ENCODE assay signal across 9 mouse cellular contexts in genomic region chr6:114882212-114882611, GRCm38 (mm10).
DNase-seq lines count a peak whose midpoint lies in the region; ATAC-seq and TF ChIP-seq lines count a peak whose summit lies in the region.
"Had no signal": no experiment of that assay in that cellular context is flagged by ENCODE, and none has a peak within 500 bp of the region (broad histone marks: within the 10 kb centered on the region; RNA-seq: fewer than 3 reads in every experiment).

No protein-coding gene starts in this region.

- ATAC-seq in kidney, embryonic 16.5 days (ENCODE audit: low FRiP score, low TSS enrichment): no peak
- ATAC-seq in forebrain, embryonic 11.5 days (replicated peaks; ENCODE audit: low FRiP score): no peak
- ATAC-seq in hindbrain, embryonic 16.5 days: 0 out of 2 replicates have a peak, but pooled peaks have one; percentile 3
- ATAC-seq in midbrain, postnatal 0 days (ENCODE audit: low FRiP score): no peak

- H3K36me3 ChIP-seq in kidney, embryonic 16.5 days (ENCODE audit: insufficient read depth, low read length): peaks cover 3% of the 10 kb centered on the region; the same call in 1 of the 2 replicates
- H3K36me3 ChIP-seq in forebrain, embryonic 11.5 days (ENCODE audit: control insufficient read depth, insufficient read depth, low read length): no peaks in the 10 kb centered on the region
- H3K36me3 ChIP-seq in hindbrain, embryonic 16.5 days (ENCODE audit: control insufficient read depth, insufficient read depth, low read length): no peaks in the 10 kb centered on the region
- H3K36me3 ChIP-seq in midbrain, postnatal 0 days (ENCODE audit: insufficient read depth, low read length): no peaks in the 10 kb centered on the region

- 37% methylated on average over 5 of the region's 5 CpGs for WGBS in kidney, embryonic 16.5 days
- 26% methylated on average over 5 of the region's 5 CpGs for whole genome bisulfite sequencing in forebrain, embryonic 11.5 days
- 23% methylated on average over 5 of the region's 5 CpGs for WGBS in hindbrain, embryonic 16.5 days
- WGBS in midbrain, postnatal 0 days: 38% methylated on average over 5 of the region's 5 CpGs

- H3K4me2 ChIP-seq in kidney, embryonic 16.5 days (replicated peaks; ENCODE audit: low read depth, low read length): no peak overlapping the region
- peak overlapping the region; percentile 39 for H3K4me2 ChIP-seq in forebrain, embryonic 11.5 days (ENCODE audit: low read depth, low read length, severe bottlenecking)
- peak overlapping the region; percentile 15 for H3K4me2 ChIP-seq in hindbrain, embryonic 16.5 days (ENCODE audit: low read length)
- no peak overlapping the region for H3K4me2 ChIP-seq in midbrain, postnatal 0 days (ENCODE audit: low read depth, low read length, poor library complexity, severe bottlenecking)

- H3K9me3 ChIP-seq in kidney, embryonic 16.5 days (ENCODE audit: low read length): no peaks in the 10 kb centered on the region
- no peaks in the 10 kb centered on the region for H3K9me3 ChIP-seq in forebrain, embryonic 11.5 days (ENCODE audit: control insufficient read depth, low read length)
- H3K9me3 ChIP-seq in hindbrain, embryonic 16.5 days (ENCODE audit: control insufficient read depth, low read length): no peaks in the 10 kb centered on the region
- H3K9me3 ChIP-seq in midbrain, postnatal 0 days (ENCODE audit: low read length): no peaks in the 10 kb centered on the region

- H3K4me1 ChIP-seq in kidney, embryonic 16.5 days (ENCODE audit: insufficient read depth, low read length): peaks cover 85% of the 10 kb centered on the region
- H3K4me1 ChIP-seq in forebrain, embryonic 11.5 days (replicated peaks; ENCODE audit: control insufficient read depth, insufficient read depth, low read length): peaks cover 35% of the 10 kb centered on the region
- peaks cover 56% of the 10 kb centered on the region for H3K4me1 ChIP-seq in hindbrain, embryonic 16.5 days (ENCODE audit: control insufficient read depth, insufficient read depth, low read depth, low read length)
- H3K4me1 ChIP-seq in midbrain, postnatal 0 days (ENCODE audit: insufficient read depth, low read length): peaks cover 22% of the 10 kb centered on the region; the same call in 1 of the 2 replicates

- no peak overlapping the region for H3K4me3 ChIP-seq in kidney, embryonic 16.5 days (ENCODE audit: low read length)
- H3K4me3 ChIP-seq in forebrain, embryonic 11.5 days (ENCODE audit: low read depth, low read length): no peak overlapping the region
- no peak overlapping the region for H3K4me3 ChIP-seq in hindbrain, embryonic 16.5 days (ENCODE audit: low read length)
- no peak overlapping the region for H3K4me3 ChIP-seq in midbrain, postnatal 0 days (ENCODE audit: low read depth, low read length)

- peak overlapping the region; percentile 54 for H3K9ac ChIP-seq in kidney, embryonic 16.5 days (replicated peaks; ENCODE audit: low read length)
- peak overlapping the region; percentile 64 for H3K9ac ChIP-seq in forebrain, embryonic 11.5 days (ENCODE audit: low read length)
- H3K9ac ChIP-seq in hindbrain, embryonic 16.5 days (ENCODE audit: low read depth, low read length): peak overlapping the region; percentile 2; the same call in 1 of the 2 replicates
- H3K9ac ChIP-seq in midbrain, postnatal 0 days (replicated peaks; ENCODE audit: low read length, poor library complexity, severe bottlenecking): peak overlapping the region; percentile 46; the same call in 1 of the 2 replicates

- DNase-seq in kidney, postnatal 36 days: no peak
- DNase-seq in forebrain, embryonic 11.5 days (ENCODE audit: low spot score): no peak
- DNase-seq in midbrain, postnatal 0 days (ENCODE audit: low spot score): no peak
- DNase-seq in embryo, embryonic 10 days (ENCODE audit: low spot score): no peak
- no peak for DNase-seq in right cerebral cortex, adult 2 months (ENCODE audit: low spot score in 2 of 2)
- no peak for DNase-seq in urinary bladder, postnatal 36 days (ENCODE audit: low spot score in 2 of 2)
- DNase-seq: lung, adult 2 months had no signal

- H3K27me3 ChIP-seq in kidney, embryonic 16.5 days (ENCODE audit: insufficient read depth, low read length): no peaks in the 10 kb centered on the region
- H3K27me3 ChIP-seq in forebrain, embryonic 11.5 days (ENCODE audit: control insufficient read depth, insufficient read depth, low read length): no peaks in the 10 kb centered on the region
- H3K27me3 ChIP-seq in hindbrain, embryonic 16.5 days (replicated peaks; ENCODE audit: control insufficient read depth, insufficient read depth, low read length): no peaks in the 10 kb centered on the region
- H3K27me3 ChIP-seq in midbrain, postnatal 0 days (ENCODE audit: insufficient read depth, low read length): no peaks in the 10 kb centered on the region

- peak overlapping the region; percentile 96 for H3K27ac ChIP-seq in kidney, embryonic 16.5 days (ENCODE audit: low read length)
- H3K27ac ChIP-seq in forebrain, embryonic 11.5 days (ENCODE audit: low read depth, low read length): peak overlapping the region; percentile 98
- H3K27ac ChIP-seq in hindbrain, embryonic 16.5 days (ENCODE audit: low read depth, low read length): peak overlapping the region; percentile 90
- H3K27ac ChIP-seq in midbrain, postnatal 0 days (ENCODE audit: low read depth, low read length): peak overlapping the region; percentile 85

- no peak for TF ChIP-seq CTCF in midbrain, postnatal 0 days (IDR thresholded peaks at IDR 0.05)

Comparison
In these comparisons a context has a peak if more than half of its experiments do, and no peak if none do; other contexts are left out.
1. H3K4me2 ChIP-seq: peak in forebrain, embryonic 11.5 days (single experiment) and hindbrain, embryonic 16.5 days (single experiment); none in kidney, embryonic 16.5 days (single experiment) and midbrain, postnatal 0 days (single experiment).
2. H3K9ac ChIP-seq: peak in every context shown above with its lines; median percentile 64 in forebrain, embryonic 11.5 days; 54 in kidney, embryonic 16.5 days; 46 in midbrain, postnatal 0 days; 2 in hindbrain, embryonic 16.5 days.
3. Peak in every context shown above with its lines, with median percentiles within 50 percentile points of each other: H3K27ac ChIP-seq.